Mouse (Mus musculus): ENCODE data around the gene Hspa1l.

- TF ChIP-seq CTCF (conservative IDR thresholded peaks at IDR 0.05; ENCODE audit: low read length) = no peak
- no peak for TF ChIP-seq NANOG (IDR thresholded peaks at IDR 0.05; ENCODE audit: borderline replicate concordance, low read length)
- no peak for TF ChIP-seq POU5F1 (IDR thresholded peaks at IDR 0.05; ENCODE audit: borderline replicate concordance, low read length)
Measured at GRCm38 (mm10) chr17:34953904-34954303, 18.6 kb upstream of the Hspa1l start.
